Mouse (Mus musculus) cerebellum, adult 2 months (tissue): ENCODE results near the gene Sla2.

Source experiments
- CTCF ChIP-seq: fragments of 200-500 bp; IDR thresholded peaks from 2 replicates; pipeline ENCODE4 v1.5.1; 2011; ENCODE audit warnings: low read depth, mild to moderate bottlenecking, control low read depth, low read length, moderate library complexity, borderline replicate concordance; ENCODE audit not compliant: insufficient read depth
- POLR2A ChIP-seq: fragments of 200-500 bp; IDR thresholded peaks from 2 replicates; pipeline ENCODE4 v1.6.1; 2011; ENCODE audit warnings: low read length, control low read depth, borderline replicate concordance; ENCODE audit not compliant: insufficient read depth

DNA sequence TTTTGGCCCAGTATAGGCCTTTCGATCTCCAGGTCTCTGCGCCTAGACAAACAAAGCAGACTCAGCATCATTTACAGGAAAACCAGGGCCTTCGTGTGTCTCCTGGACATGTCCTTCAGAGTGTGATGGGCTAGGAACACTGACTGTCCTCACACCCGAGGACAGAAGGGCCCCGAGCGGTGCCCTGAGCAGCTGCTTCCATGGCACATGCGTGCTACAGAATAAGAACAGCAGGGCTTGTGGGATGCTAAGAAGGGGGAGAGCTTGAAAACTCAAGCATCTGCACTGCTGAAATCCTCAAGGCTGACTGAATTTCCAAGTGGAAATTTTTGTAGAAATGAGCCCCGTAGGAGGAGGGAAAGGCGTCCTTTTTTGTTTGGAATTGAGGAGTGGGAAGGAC is 10.0 kb upstream of the Sla2 start:
- TF ChIP-seq POLR2A (no peak), CTCF (no peak)
